14 mouse cellular contexts compared by ENCODE assay signal in genomic region chr8:72753165-72753564, GRCm38 (mm10). TPM values are rescaled to one million over a fixed set of nuclear protein-coding genes. Genes with fewer than 3 reads are reported as not detected.
A peak's percentile ranks its signal among the peaks of the same experiment; 100 is the strongest.
DNase-seq lines count a peak whose midpoint lies in the region; TF ChIP-seq lines count a peak whose summit lies in the region.
"Had no signal": no experiment of that assay in that cellular context is flagged by ENCODE, and none has a peak within 500 bp of the region (broad histone marks: within the 10 kb centered on the region; RNA-seq: fewer than 3 reads in every experiment).

No protein-coding gene starts in this region.

- TF ChIP-seq CTCF in heart, adult 2 months (IDR thresholded peaks at IDR 0.05) = no peak

- H3K27me3 ChIP-seq in heart, adult 2 months (ENCODE audit: control insufficient read depth, insufficient read depth, low read length) = no peaks in the 10 kb centered on the region
- H3K27me3 ChIP-seq: embryonic facial prominence, embryonic 15.5 days; heart, embryonic 12.5 days; hindbrain, embryonic 15.5 days had no signal

- no peaks in the 10 kb centered on the region for H3K79me2 ChIP-seq in heart, adult 2 months (replicated peaks; ENCODE audit: control insufficient read depth, insufficient read depth, low read length)

- no peak for TF ChIP-seq EP300 in heart, adult 2 months (IDR thresholded peaks at IDR 0.05; ENCODE audit: insufficient read depth, low read depth, low read length)

- DNase-seq in adrenal gland, adult (ENCODE audit: inconsistent age in 2 of 2, low spot score in 1 of 2) = peak; percentile 5 to 61
- no peak for DNase-seq in adrenal gland, postnatal 25 days
- DNase-seq in heart, adult 2 months = peak; percentile 1 to 15
- no peak for DNase-seq in heart, postnatal 25 days (ENCODE audit: low spot score)
- peak; percentile 1 to 2 for DNase-seq in left cerebral cortex, postnatal 36 days (ENCODE audit: low spot score in 2 of 2)
- DNase-seq in left cerebral cortex, adult 9 months (ENCODE audit: low spot score in 2 of 2) = no peak
- DNase-seq in thymus, postnatal 14 days = peak; percentile 0
- no peak for DNase-seq in thymus, postnatal 36 days
- DNase-seq: kidney, postnatal 14 days had no signal

- H3K4me1 ChIP-seq in heart, adult 2 months (ENCODE audit: control insufficient read depth, insufficient read depth, low read length) = no peaks in the 10 kb centered on the region; the same call in 1 of the 2 replicates
- H3K4me1 ChIP-seq: embryonic facial prominence, embryonic 15.5 days; heart, embryonic 12.5 days; hindbrain, embryonic 15.5 days had no signal

- no peak overlapping the region; the same call in 1 of the 2 replicates for H3K27ac ChIP-seq in heart, adult 2 months
- H3K27ac ChIP-seq: embryonic facial prominence, embryonic 15.5 days; hindbrain, embryonic 15.5 days had no signal

- 97% methylated on average over 9 of the region's 9 CpGs for WGBS in heart, adult 2 months

- no peak overlapping the region for H3K4me3 ChIP-seq in heart, adult 2 months
- H3K4me3 ChIP-seq: embryonic facial prominence, embryonic 15.5 days; heart, embryonic 12.5 days; hindbrain, embryonic 15.5 days; myocyte had no signal

- TF ChIP-seq POLR2A in heart, adult 2 months (IDR thresholded peaks at IDR 0.05; ENCODE audit: insufficient read depth, low read depth, low read length) = no peak

- no peak overlapping the region for H3K9ac ChIP-seq in heart, adult 2 months (ENCODE audit: low read depth, low read length)
- H3K9ac ChIP-seq: embryonic facial prominence, embryonic 15.5 days; heart, embryonic 12.5 days; hindbrain, embryonic 15.5 days had no signal

- intact Hi-C loops in heart, adult 2 months (cut with DNase I) = no loop called here
- intact Hi-C loops in heart, postnatal 25 days (cut with DNase I) = no loop called here
- intact Hi-C loops in left cerebral cortex, postnatal 36 days (cut with DNase I) = no loop called here

- no peaks in the 10 kb centered on the region for H3K36me3 ChIP-seq in heart, adult 2 months (ENCODE audit: control insufficient read depth, insufficient read depth, low read length)

RNA-seq across cellular contexts. Expression of gene F2rl3, which starts 8.5 kb away (rescaled TPM):
- total RNA-seq in adrenal gland, postnatal 25 days (2021) = 3.3 and 3.4 TPM in 2 replicates
- 1 to 10 TPM in 1 of 2 experiments, under 1 TPM in 1; 0.77 to 1.5 TPM for total RNA-seq in heart, adult 2 months (2021)
- polyA plus RNA-seq in heart, adult 2 months (2012; rRNA removed) = 2.0 and 2.2 TPM in 2 replicates
- total RNA-seq in heart, postnatal 25 days (2021) = 1 to 10 TPM; 1.3 to 1.9 TPM
- total RNA-seq in left cerebral cortex, postnatal 36 days (2021) = under 1 TPM; 0.17 to 0.23 TPM
- total RNA-seq: left cerebral cortex, postnatal 14 days had no signal

RNA-seq across cellular contexts. Expression of gene Sin3b, which starts 30.1 kb away (rescaled TPM):
- total RNA-seq in adrenal gland, postnatal 25 days (2021) = 215 and 274 TPM in 2 replicates
- total RNA-seq in heart, adult 2 months (2021) = 10 to 100 TPM; 75.2 to 79.4 TPM
- 91.6 and 97.5 TPM in 2 replicates for polyA plus RNA-seq in heart, adult 2 months (2012; rRNA removed)
- total RNA-seq in heart, postnatal 25 days (2021) = 10 to 100 TPM; 77.1 to 78.3 TPM
- total RNA-seq in left cerebral cortex, postnatal 36 days (2021) = 100 to 1,000 TPM; 140 to 148 TPM

Comparison
In these comparisons a context has a peak if more than half of its experiments do, and no peak if none do; other contexts are left out.
1. DNase-seq: peak in adrenal gland, adult (2 of 2), heart, adult 2 months (2 of 2), left cerebral cortex, postnatal 36 days (2 of 2) and thymus, postnatal 14 days (single experiment); none in adrenal gland, postnatal 25 days (single experiment), heart, postnatal 25 days (single experiment), left cerebral cortex, adult 9 months (0 of 2) and thymus, postnatal 36 days (0 of 2).